Mouse (Mus musculus): ENCODE measurements around the gene Gm8773.

The Gm8773 gene

GRCm38 (mm10) chr5:5573749-5574317, at the start of gene Gm8773:
Gm8773 (plus strand) TSS chr5:5573799.
- peak; percentile 41 to 44 for DNase-seq

GRCm38 (mm10) chr5:5533656-5534420, 39.8 kb upstream of the Gm8773 start:
- no peak for DNase-seq

- no peak for DNase-seq
These were observed 37.5 kb upstream of the Gm8773 start for GRCm38 (mm10) chr5:5536131-5536530.

GRCm38 (mm10) chr5:5539771-5540170, 33.8 kb upstream of the Gm8773 start:
- no peak for DNase-seq

GRCm38 (mm10) chr5:5540385-5540784, 33.2 kb upstream of the Gm8773 start:
- DNase-seq = no peak

GRCm38 (mm10) chr5:5551110-5551509, 22.5 kb upstream of the Gm8773 start:
- DNase-seq = no peak

GRCm38 (mm10) chr5:5559079-5559740, 14.4 kb upstream of the Gm8773 start, which contains the start of gene Gtpbp10:
Gtpbp10 (minus strand) TSS chr5:5559538.
- peak; percentile 94 to 96 for DNase-seq

- peak in 1 of 2 experiments; percentile 5 for DNase-seq
These were observed 13.8 kb upstream of the Gm8773 start for GRCm38 (mm10) chr5:5559798-5560197.

GRCm38 (mm10) chr5:5561041-5561706, 12.4 kb upstream of the Gm8773 start:
- DNase-seq = no peak

GRCm38 (mm10) chr5:5562435-5562834, 11.2 kb upstream of the Gm8773 start:
- no peak for DNase-seq

GRCm38 (mm10) chr5:5587686-5588085, 14.1 kb downstream of the Gm8773 start:
- no peak for DNase-seq

GRCm38 (mm10) chr5:5610540-5610939, 36.9 kb downstream of the Gm8773 start:
- peak; percentile 46 to 64 for DNase-seq

- no peak for DNase-seq
These were observed 44.7 kb downstream of the Gm8773 start for GRCm38 (mm10) chr5:5618329-5618728.

GRCm38 (mm10) chr5:5625491-5625890, 51.9 kb downstream of the Gm8773 start:
- DNase-seq = no peak
